Mouse (Mus musculus): ENCODE results near the gene Tspan33. TPM values are rescaled to one million over a fixed set of nuclear protein-coding genes. Genes with fewer than 3 reads are reported as not detected.
"Not testable (repeated sequence)": the region's sequence is repeated elsewhere in the genome, so short reads cannot be mapped to it uniquely, and the experiment has no call there.

Tspan33 gene
- polyA plus RNA-seq, 1 experiment, result 1.3 TPM

- H3K4me3 ChIP-seq (replicated peaks), result no peak overlapping the region
- H3K36me3 ChIP-seq (replicated peaks; ENCODE audit: low read length), result no peaks in the 10 kb centered on the region
- no peak for TF ChIP-seq FLI1 (IDR thresholded peaks at IDR 0.05; ENCODE audit: low read length)
- no peak for TF ChIP-seq GATA1 (IDR thresholded peaks at IDR 0.05; ENCODE audit: borderline replicate concordance, low read length)
- peaks cover 30% of the 10 kb centered on the region for H3K9me3 ChIP-seq
- H3K27me3 ChIP-seq (replicated peaks), result peaks cover 87% of the 10 kb centered on the region
- no peaks in the 10 kb centered on the region for H3K4me1 ChIP-seq
Observed at GRCm38 (mm10) chr6:29672563-29673411, 21.2 kb upstream of the Tspan33 start.

GRCm38 (mm10) chr6:29673739-29674138 lies 20.3 kb upstream of the Tspan33 start:
- H3K4me1 ChIP-seq, result no peaks in the 10 kb centered on the region
- peaks cover 26% of the 10 kb centered on the region for H3K9me3 ChIP-seq
- no peak overlapping the region for H3K4me3 ChIP-seq (replicated peaks)
- no peak for TF ChIP-seq GATA1 (IDR thresholded peaks at IDR 0.05; ENCODE audit: borderline replicate concordance, low read length)
- TF ChIP-seq FLI1 (IDR thresholded peaks at IDR 0.05; ENCODE audit: low read length), result no peak
- H3K36me3 ChIP-seq (replicated peaks; ENCODE audit: low read length), result no peaks in the 10 kb centered on the region
- peaks cover 85% of the 10 kb centered on the region for H3K27me3 ChIP-seq (replicated peaks)

GRCm38 (mm10) chr6:29679947-29680550 lies 14.0 kb upstream of the Tspan33 start:
- Histone ChIP-seq H3K27me3 (replicated peaks) (peaks cover 85% of the 10 kb centered on the region), H3K9me3 (peaks cover 28% of the 10 kb centered on the region), H3K4me1 (peaks cover 16% of the 10 kb centered on the region)
- H3K36me3 ChIP-seq (replicated peaks; ENCODE audit: low read length); H3K4me3 ChIP-seq (replicated peaks): not testable (repeated sequence)

GRCm38 (mm10) chr6:29681853-29682252 lies 12.2 kb upstream of the Tspan33 start:
- TF ChIP-seq FLI1 (IDR thresholded peaks at IDR 0.05; ENCODE audit: low read length) (no peak), GATA1 (IDR thresholded peaks at IDR 0.05; ENCODE audit: borderline replicate concordance, low read length) (no peak)
- no peak overlapping the region for H3K4me3 ChIP-seq (replicated peaks)
- peaks cover 82% of the 10 kb centered on the region for H3K27me3 ChIP-seq (replicated peaks)
- peaks cover 12% of the 10 kb centered on the region for H3K9me3 ChIP-seq
- peaks cover 16% of the 10 kb centered on the region for H3K4me1 ChIP-seq
- H3K36me3 ChIP-seq (replicated peaks; ENCODE audit: low read length), result no peaks in the 10 kb centered on the region

- H3K4me1 ChIP-seq, result peaks cover 16% of the 10 kb centered on the region
- H3K27me3 ChIP-seq (replicated peaks), result peaks cover 82% of the 10 kb centered on the region
- TF ChIP-seq GATA1 (IDR thresholded peaks at IDR 0.05; ENCODE audit: borderline replicate concordance, low read length) (no peak), FLI1 (IDR thresholded peaks at IDR 0.05; ENCODE audit: low read length) (no peak)
- H3K9me3 ChIP-seq, result peaks cover 6% of the 10 kb centered on the region
- H3K36me3 ChIP-seq (replicated peaks; ENCODE audit: low read length), result no peaks in the 10 kb centered on the region
- H3K4me3 ChIP-seq (replicated peaks), result no peak overlapping the region
Observed at GRCm38 (mm10) chr6:29684686-29685085, 9.3 kb upstream of the Tspan33 start.

- Histone ChIP-seq H3K36me3 (replicated peaks; ENCODE audit: low read length) (no peaks in the 10 kb centered on the region), H3K9me3 (peaks cover 9% of the 10 kb centered on the region; the same call in 1 of the 2 replicates), H3K4me3 (replicated peaks) (no peak overlapping the region), H3K4me1 (peaks cover 5% of the 10 kb centered on the region; the same call in 1 of the 2 replicates), H3K27me3 (replicated peaks) (peaks cover 84% of the 10 kb centered on the region)
- TF ChIP-seq FLI1 (IDR thresholded peaks at IDR 0.05; ENCODE audit: low read length) (no peak), GATA1 (IDR thresholded peaks at IDR 0.05; ENCODE audit: borderline replicate concordance, low read length) (no peak)
Observed at GRCm38 (mm10) chr6:29685952-29686351, 8.1 kb upstream of the Tspan33 start.

- no peak overlapping the region for H3K4me3 ChIP-seq (replicated peaks)
- peaks cover 85% of the 10 kb centered on the region for H3K27me3 ChIP-seq (replicated peaks)
- no peaks in the 10 kb centered on the region for H3K36me3 ChIP-seq (replicated peaks; ENCODE audit: low read length)
- H3K4me1 ChIP-seq, result peaks cover 9% of the 10 kb centered on the region
- TF ChIP-seq FLI1 (IDR thresholded peaks at IDR 0.05; ENCODE audit: low read length), result no peak
- TF ChIP-seq GATA1 (IDR thresholded peaks at IDR 0.05; ENCODE audit: borderline replicate concordance, low read length), result no peak
- H3K9me3 ChIP-seq, result peaks cover 9% of the 10 kb centered on the region; the same call in 1 of the 2 replicates
Observed at GRCm38 (mm10) chr6:29689458-29689857, 4.6 kb upstream of the Tspan33 start.

GRCm38 (mm10) chr6:29694375-29695289 lies 610 bp downstream of the Tspan33 start:
- Histone ChIP-seq H3K4me3 (replicated peaks) (peak overlapping the region; percentile 92), H3K4me1 (peaks cover 30% of the 10 kb centered on the region), H3K27me3 (replicated peaks) (peaks cover 93% of the 10 kb centered on the region), H3K36me3 (replicated peaks; ENCODE audit: low read length) (no peaks in the 10 kb centered on the region), H3K9me3 (peaks cover 5% of the 10 kb centered on the region; the same call in 1 of the 2 replicates)
- TF ChIP-seq FLI1 (IDR thresholded peaks at IDR 0.05; ENCODE audit: low read length) (no peak), GATA1 (IDR thresholded peaks at IDR 0.05; ENCODE audit: borderline replicate concordance, low read length) (no peak)

GRCm38 (mm10) chr6:29695290-29695674 lies 1.3 kb downstream of the Tspan33 start:
- Histone ChIP-seq H3K4me1 (peaks cover 30% of the 10 kb centered on the region), H3K27me3 (replicated peaks) (peaks cover 87% of the 10 kb centered on the region), H3K4me3 (replicated peaks) (no peak overlapping the region), H3K9me3 (no peaks in the 10 kb centered on the region), H3K36me3 (replicated peaks; ENCODE audit: low read length) (no peaks in the 10 kb centered on the region)
- no peak for TF ChIP-seq GATA1 (IDR thresholded peaks at IDR 0.05; ENCODE audit: borderline replicate concordance, low read length)
- no peak for TF ChIP-seq FLI1 (IDR thresholded peaks at IDR 0.05; ENCODE audit: low read length)
